Mouse (Mus musculus): ENCODE data around the gene Myo10.

DNA sequence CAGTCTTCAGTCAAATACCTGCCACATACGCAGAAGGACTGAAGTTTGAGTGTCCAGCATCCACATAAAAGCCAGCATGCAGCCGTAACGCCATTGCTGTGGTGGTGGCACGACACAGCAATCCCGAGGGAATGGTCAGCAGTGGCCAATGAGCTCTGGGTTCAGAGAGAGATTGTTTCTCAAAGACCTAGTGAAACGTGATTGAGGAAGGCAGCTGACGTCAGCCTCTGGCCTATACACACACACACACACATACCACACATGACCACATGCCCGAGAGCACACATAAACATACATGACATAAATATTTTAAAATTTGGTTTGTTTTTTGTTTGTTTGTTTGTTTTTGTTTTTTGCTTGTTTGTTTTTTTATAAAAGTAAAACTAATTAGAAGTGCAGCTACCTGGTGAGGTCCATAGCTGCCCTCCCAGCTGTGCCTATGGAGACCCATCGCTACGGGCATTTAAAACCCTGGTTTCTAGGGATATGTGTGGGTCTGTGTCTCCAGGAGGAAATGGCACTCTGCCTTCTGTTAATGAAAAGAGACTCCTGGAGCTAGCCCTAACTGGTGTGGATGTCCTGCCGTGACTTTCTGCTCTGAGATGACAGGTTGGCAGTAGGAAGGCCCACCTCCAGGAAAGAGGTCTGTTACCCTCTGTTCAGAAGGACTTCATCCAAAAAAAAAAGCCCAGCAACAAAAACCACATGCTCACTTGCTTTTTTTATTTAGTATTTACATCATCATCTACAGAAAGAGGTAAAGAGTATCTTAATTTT is 82.7 kb downstream of the Myo10 start:
- TF ChIP-seq EP300 (IDR thresholded peaks at IDR 0.05; ENCODE audit: low read depth) (no peak), CTCF (IDR thresholded peaks at IDR 0.05; ENCODE audit: low read depth) (no peak)
